Mouse (Mus musculus) embryonic fibroblast, embryonic 13.5 days (primary cell): ENCODE data around the gene AL731706.2.

ENCODE experiments used
- CTCF ChIP-seq: IDR thresholded peaks from 2 replicates; pipeline ENCODE4 v1.5.1; 2011; ENCODE audit warnings: mild to moderate bottlenecking, control low read depth, low read length, moderate library complexity, borderline replicate concordance; ENCODE audit not compliant: insufficient read depth
- POLR2A ChIP-seq: IDR thresholded peaks from 2 replicates; pipeline ENCODE4 v1.6.1; 2011; ENCODE audit warnings: low read depth, mild to moderate bottlenecking, control low read depth, low read length, moderate library complexity

DNA sequence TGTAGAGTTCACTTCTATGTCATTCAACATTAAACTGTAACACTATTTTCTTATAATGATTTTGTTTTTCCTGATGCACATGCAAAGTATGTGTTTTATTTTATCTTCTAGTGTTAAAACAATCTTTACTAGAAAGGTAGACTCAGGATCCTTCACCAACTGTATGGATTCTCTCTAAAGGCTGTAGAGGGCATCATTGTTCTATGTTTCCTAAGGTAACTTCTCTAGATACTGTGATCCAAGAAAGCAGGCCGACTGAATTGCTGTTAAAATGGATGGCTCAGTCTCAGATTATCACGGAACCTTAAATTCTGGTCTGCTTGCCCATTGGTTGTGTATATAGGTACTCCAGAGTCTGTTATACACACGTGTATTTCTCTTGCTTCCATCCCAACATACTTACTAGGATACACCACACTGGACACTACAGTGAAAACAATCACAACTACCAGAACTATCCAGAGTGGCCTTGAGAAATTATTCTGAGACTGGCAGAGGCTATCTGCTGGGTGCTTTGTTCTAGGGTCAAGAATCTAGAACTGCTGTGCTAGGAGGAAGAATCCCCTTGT is 28.9 kb upstream of the AL731706.2 start:
- TF ChIP-seq CTCF = no peak
- TF ChIP-seq POLR2A = no peak
